Mouse (Mus musculus) heart, postnatal 0 days (tissue): ENCODE results near the gene Kcnq1. TPM values are rescaled to one million over a fixed set of nuclear protein-coding genes. Genes with fewer than 3 reads are reported as not detected.

Source experiments
- ATAC-seq: fragments of 200-750 bp; cut with Nextera tagmentation; 2 replicates; pipeline ENCODE4 v1.8.0; 2017; ENCODE audit warnings: low read depth, moderate number of reproducible peaks, moderate library complexity; ENCODE audit not compliant: insufficient read depth
- DNase-seq: peaks from one replicate; pipeline ENCODE4 v3.0.0-alpha.2; 2016; ENCODE audit warnings: low spot score
- H3K27ac ChIP-seq: fragments of 300-500 bp; sonication (generic); 2 replicates; pipeline ENCODE4 v1.5.1; 2014; ENCODE audit warnings: low read depth, mild to moderate bottlenecking
- H3K27me3 ChIP-seq: fragments of 300-500 bp; sonication (generic); 2 replicates; pipeline ENCODE4 v1.6.1; 2014; ENCODE audit warnings: low read length, mixed read lengths; ENCODE audit not compliant: control insufficient read depth, insufficient read depth
- H3K36me3 ChIP-seq: fragments of 300-500 bp; sonication (generic); replicated peaks from 2 replicates; pipeline ENCODE4 v1.6.1; 2014; ENCODE audit warnings: low read length, mixed read lengths; ENCODE audit not compliant: control insufficient read depth, insufficient read depth
- H3K4me1 ChIP-seq: fragments of 300-500 bp; sonication (generic); 2 replicates; pipeline ENCODE4 v1.6.1; 2014; ENCODE audit warnings: antibody characterized with exemption; ENCODE audit not compliant: control insufficient read depth, insufficient read depth
- H3K4me2 ChIP-seq: fragments of 300-500 bp; sonication (generic); 2 replicates; pipeline ENCODE4 v1.6.1; 2014; ENCODE audit warnings: low read depth, mild to moderate bottlenecking, low read length, moderate library complexity
- H3K4me3 ChIP-seq: fragments of 300-500 bp; sonication (generic); 2 replicates; pipeline ENCODE4 v1.5.1; 2014; ENCODE audit warnings: low read depth, low read length
- H3K9ac ChIP-seq: fragments of 300-500 bp; sonication (generic); replicated peaks from 2 replicates; pipeline ENCODE4 v1.6.1; 2014; ENCODE audit warnings: low read depth, low read length, mixed read lengths
- H3K9me3 ChIP-seq: fragments of 300-500 bp; sonication (generic); replicated peaks from 2 replicates; pipeline ENCODE4 v1.6.1; 2016; ENCODE audit warnings: low read length; ENCODE audit not compliant: control insufficient read depth
- CTCF ChIP-seq: IDR thresholded peaks from 2 replicates; pipeline ENCODE4 v1.5.1; 2016; ENCODE audit warnings: antibody characterized with exemption, control low read depth, low read depth
- EP300 ChIP-seq: IDR thresholded peaks from 2 replicates; pipeline ENCODE4 v1.6.1; 2016; ENCODE audit warnings: antibody characterized with exemption, low read depth
- WGBS: fragments of 180-500 bp; shearing (Covaris S2); extraction: QIAGEN DNeasy Blood & Tissue Kit; methylation state at CpG from one replicate; pipeline ENCODE4 v1.1.7; 2014; 5-methylcytosine and 5-hydroxymethylcytosine counted together
- polyA plus RNA-seq: library from polyadenylated mRNA; unstranded; fragments of >200 nt; fragmentation: Nextera tagmentation; extraction: Ambion mirVana; gene quantifications from 2 replicates; pipeline ENCODE4 v1.2.1, GENCODE M21; 2015
- total RNA-seq: library from RNA; depleted of rRNA; stranded (reverse); fragments of >200 nt; gene quantifications from 2 replicates; pipeline ENCODE4 v1.2.3, GENCODE M21; 2014; ENCODE audit warnings: low replicate concordance

Gene Kcnq1
- total and polyA plus RNA-seq, 2 experiments from 2014 or later, result 37.2 to 75.9 TPM

DNA sequence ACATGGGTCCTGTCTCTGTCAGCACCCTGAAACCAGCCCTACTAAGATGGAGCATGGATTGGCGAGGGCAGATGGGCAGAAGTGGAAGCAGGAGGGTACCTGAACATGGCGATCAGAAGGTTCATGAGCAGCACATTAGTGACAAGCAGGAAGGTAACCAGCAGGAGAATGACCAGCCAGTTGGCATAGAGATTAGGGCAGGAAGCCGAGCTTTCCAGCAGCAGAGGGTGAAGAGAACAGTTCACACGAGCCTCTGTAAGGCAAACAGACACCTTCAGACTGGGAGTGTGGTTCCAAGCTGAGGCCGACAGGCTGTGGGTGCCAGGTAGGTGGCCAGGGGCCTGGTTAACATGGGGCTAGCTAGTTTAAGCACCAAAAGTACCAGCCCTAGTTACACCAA lies 30.8 kb upstream of the Kcnq1 start:
- TF ChIP-seq EP300, result no peak
- no peak for TF ChIP-seq CTCF
- ATAC-seq (no peak), DNase-seq (no peak)
- no peak overlapping the region for H3K4me3 ChIP-seq
- no peak overlapping the region for H3K9ac ChIP-seq
- H3K4me2 ChIP-seq, result no peak overlapping the region
- H3K4me1 ChIP-seq, result peaks cover 4% of the 10 kb centered on the region
- H3K9me3 ChIP-seq, result no peaks in the 10 kb centered on the region
- H3K36me3 ChIP-seq, result 0 out of 2 replicates have a peak, but pooled peaks cover 8% of the 10 kb centered on the region
- 61% methylated on average over 5 of the region's 5 CpGs for WGBS
- H3K27me3 ChIP-seq, result no peaks in the 10 kb centered on the region
- no peak overlapping the region for H3K27ac ChIP-seq

DNA sequence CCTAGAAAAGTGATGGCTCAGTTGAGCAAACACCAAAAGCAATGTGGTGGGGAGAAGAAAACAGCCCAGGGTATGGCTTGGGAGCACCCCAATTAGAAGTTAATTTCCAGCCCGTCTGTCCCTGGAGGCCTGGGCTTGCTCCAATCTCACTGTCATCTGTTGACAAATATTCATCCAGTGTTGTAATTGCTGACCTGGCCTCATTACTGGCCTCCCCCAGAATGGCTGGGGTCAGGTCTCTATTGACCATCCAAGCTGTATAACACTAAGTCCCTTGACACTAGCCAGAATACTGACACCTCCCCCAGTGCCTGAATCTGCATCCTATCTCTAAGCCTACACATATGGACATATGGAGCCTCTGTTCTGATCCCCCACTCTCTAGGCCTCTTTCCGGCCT lies 28.8 kb upstream of the Kcnq1 start:
- Histone ChIP-seq H3K9ac (no peak overlapping the region), H3K4me3 (no peak overlapping the region), H3K36me3 (no peaks in the 10 kb centered on the region), H3K27ac (no peak overlapping the region), H3K4me1 (no peaks in the 10 kb centered on the region), H3K27me3 (no peaks in the 10 kb centered on the region), H3K4me2 (no peak overlapping the region), H3K9me3 (no peaks in the 10 kb centered on the region)
- ATAC-seq (no peak), DNase-seq (no peak)
- no peak for TF ChIP-seq CTCF
- no peak for TF ChIP-seq EP300
- WGBS, result 74% methylated on average over 2 of the region's 2 CpGs

DNA sequence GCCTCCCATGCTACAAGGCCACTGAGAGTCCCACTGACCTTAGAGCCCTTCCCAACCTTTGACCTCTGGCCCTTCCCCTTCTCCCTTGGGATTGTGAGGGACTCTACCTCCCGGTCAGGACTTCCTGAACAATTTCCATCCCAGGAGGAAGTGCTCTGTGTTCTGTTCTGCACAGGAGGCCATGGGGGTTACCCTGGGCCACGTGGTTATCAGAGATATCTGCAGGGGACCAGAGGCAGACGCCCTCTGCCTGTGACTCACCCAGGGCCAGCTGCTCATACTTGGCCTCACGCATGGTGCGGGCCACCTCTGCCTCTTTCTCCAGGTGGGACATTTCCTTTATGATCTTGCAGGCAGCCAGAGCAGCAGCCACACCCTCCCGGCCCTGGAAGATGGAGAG lies 24.1 kb upstream of the Kcnq1 start:
- TF ChIP-seq EP300 (no peak), CTCF (no peak)
- H3K27ac ChIP-seq, result no peak overlapping the region
- ATAC-seq (no peak), DNase-seq (no peak)
- H3K4me2 ChIP-seq, result no peak overlapping the region
- no peaks in the 10 kb centered on the region for H3K36me3 ChIP-seq
- H3K4me3 ChIP-seq, result no peak overlapping the region
- no peak overlapping the region for H3K9ac ChIP-seq
- no peaks in the 10 kb centered on the region for H3K4me1 ChIP-seq
- H3K9me3 ChIP-seq, result no peaks in the 10 kb centered on the region
- no peaks in the 10 kb centered on the region for H3K27me3 ChIP-seq
- WGBS, result 65% methylated on average over 6 of the region's 6 CpGs

DNA sequence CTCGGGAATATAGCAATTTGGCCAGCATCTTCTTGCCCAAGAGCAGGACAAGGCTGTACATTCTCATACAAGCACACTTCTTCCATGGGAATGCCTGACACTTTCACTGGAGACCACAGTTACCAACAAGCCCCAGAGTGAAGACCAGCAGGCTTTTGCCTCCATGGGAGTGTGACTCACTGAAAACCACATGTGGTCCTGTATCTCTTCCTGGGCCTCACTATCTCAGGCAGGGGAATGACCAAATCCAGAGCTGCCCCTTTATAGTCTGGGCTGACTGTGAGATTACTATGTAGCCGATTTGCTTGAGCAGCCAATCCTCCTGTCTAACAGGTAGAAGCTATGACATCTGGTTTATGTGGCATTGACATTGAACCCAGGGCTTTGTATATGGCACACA lies 22.5 kb upstream of the Kcnq1 start:
- Histone ChIP-seq H3K27me3 (no peaks in the 10 kb centered on the region), H3K9me3 (no peaks in the 10 kb centered on the region), H3K4me1 (no peaks in the 10 kb centered on the region), H3K4me2 (no peak overlapping the region), H3K4me3 (no peak overlapping the region), H3K9ac (no peak overlapping the region), H3K36me3 (no peaks in the 10 kb centered on the region), H3K27ac (no peak overlapping the region)
- 60% methylated on average over 2 of the region's 2 CpGs for WGBS
- ATAC-seq (no peak), DNase-seq (no peak)
- TF ChIP-seq EP300 (no peak), CTCF (no peak)

DNA sequence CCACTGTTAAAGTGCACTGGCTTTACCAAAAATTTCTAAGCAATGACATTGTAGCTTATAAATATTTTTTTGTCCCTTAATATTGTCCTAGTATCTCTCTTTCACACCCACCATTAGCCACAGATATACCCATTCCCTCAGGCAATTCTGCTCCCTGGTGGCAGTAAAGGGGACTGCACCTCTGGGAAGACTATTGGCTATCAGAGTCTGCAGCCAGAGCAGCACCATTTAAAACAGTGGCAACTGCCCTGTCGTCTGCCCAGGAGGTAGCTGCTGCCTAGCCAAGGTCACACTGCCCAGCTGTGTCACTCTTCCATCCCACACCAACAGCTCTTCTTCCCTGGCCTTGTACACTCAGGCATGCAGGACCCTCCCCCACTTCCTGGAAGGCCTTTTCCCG lies 19.8 kb upstream of the Kcnq1 start:
- Histone ChIP-seq H3K4me1 (no peaks in the 10 kb centered on the region), H3K27me3 (no peaks in the 10 kb centered on the region), H3K9me3 (no peaks in the 10 kb centered on the region), H3K9ac (no peak overlapping the region), H3K4me3 (no peak overlapping the region), H3K4me2 (no peak overlapping the region), H3K27ac (no peak overlapping the region), H3K36me3 (no peaks in the 10 kb centered on the region)
- peak; percentile 48 for ATAC-seq
- 48% methylated on average over 2 of the region's 2 CpGs for WGBS
- no peak for TF ChIP-seq EP300
- peak; percentile 89 for TF ChIP-seq CTCF
- peak; percentile 56 for DNase-seq

DNA sequence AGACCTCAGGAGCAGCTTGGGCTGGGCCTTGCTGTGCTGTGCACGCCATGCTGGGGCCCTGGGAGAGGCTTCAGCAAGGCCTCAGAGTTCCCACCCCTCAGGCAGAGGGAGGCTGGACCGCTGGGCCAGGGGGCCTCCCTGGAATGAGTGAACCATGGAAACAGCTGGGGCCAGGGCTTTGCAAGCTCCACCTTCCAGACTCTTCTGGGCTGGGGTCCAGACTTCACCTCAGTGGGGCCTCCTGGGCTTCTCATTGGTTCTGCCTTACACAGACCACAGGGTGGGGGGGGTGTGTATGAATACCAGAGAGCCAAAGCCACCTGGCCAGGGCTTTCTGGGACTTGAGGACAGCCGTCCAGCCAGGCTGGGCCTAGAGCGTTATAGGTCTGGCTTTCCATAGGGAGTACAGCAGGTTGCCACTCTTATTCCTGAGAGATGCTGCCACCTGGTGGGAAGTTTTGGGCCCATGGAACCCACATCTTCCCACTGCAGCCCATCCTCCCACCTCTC lies 19.0 kb upstream of the Kcnq1 start:
- Histone ChIP-seq H3K9me3 (no peaks in the 10 kb centered on the region), H3K4me2 (no peak overlapping the region), H3K9ac (no peak overlapping the region), H3K36me3 (no peaks in the 10 kb centered on the region), H3K27ac (no peak overlapping the region), H3K27me3 (no peaks in the 10 kb centered on the region), H3K4me1 (no peaks in the 10 kb centered on the region), H3K4me3 (no peak overlapping the region)
- whole genome bisulfite sequencing, result 40% methylated on average over 4 of the region's 4 CpGs
- DNase-seq (peak; percentile 30), ATAC-seq (peak; percentile 69)
- TF ChIP-seq CTCF (peak; percentile 72), EP300 (no peak)
